Mouse (Mus musculus) ES-Bruce4 (cell line): Measurements from ENCODE around the gene Pdzd7.

Experiments
- CTCF ChIP-seq: IDR thresholded peaks from one replicate; pipeline ENCODE4 v1.8.1; 2011; ENCODE audit warnings: low read depth, low read length
- POLR2A ChIP-seq: IDR thresholded peaks from one replicate; pipeline ENCODE4 v1.8.1; 2011; ENCODE audit warnings: low read length; ENCODE audit not compliant: insufficient read depth

- TF ChIP-seq CTCF (no peak), POLR2A (no peak)
These were observed 54.5 kb downstream of the Pdzd7 start for GRCm38 (mm10) chr19:44991031-44991430.
